Mouse (Mus musculus) heart, adult 8-10 months (tissue): ENCODE data around the gene Bcl2l2. TPM values are rescaled to one million over a fixed set of nuclear protein-coding genes. Genes with fewer than 3 reads are reported as not detected.

Experiments used
- DNase-seq: peaks from one replicate; pipeline ENCODE4 v3.0.0; 2022; ENCODE audit warnings: low spot score
- total RNA-seq, 4 experiments: library from RNA; stranded (reverse); gene quantifications; 2 replicates each; pipeline ENCODE4 v1.2.4; 2022

The Bcl2l2 gene
- total RNA-seq, 4 experiments from 2014 or later: 44.7 to 52.4 (median 45.5) TPM

DNA sequence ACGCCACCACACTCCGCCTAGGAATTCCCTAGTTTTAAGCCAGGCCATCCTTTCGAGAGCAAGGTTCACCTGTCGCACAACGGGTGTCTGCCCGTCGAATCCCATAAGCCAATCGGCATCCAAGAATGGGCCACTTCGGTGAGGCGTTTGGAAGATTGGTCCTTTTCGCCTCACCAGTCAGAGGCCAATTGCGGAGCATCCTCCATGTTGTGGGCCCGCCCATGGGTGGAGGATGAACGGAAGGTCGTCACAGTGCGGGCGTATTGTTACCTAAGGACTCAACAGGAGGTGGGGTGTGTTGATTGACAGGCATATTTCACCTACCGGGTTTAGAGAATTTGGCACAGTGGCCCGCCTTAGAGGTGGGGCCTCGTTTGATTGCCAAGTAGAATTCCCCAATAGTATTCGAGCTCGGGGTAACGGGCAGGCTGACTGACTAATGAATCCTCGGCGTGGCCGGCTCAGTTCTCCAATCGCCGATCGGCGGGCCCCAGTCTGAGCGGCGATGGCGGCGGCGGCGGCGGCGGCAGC is 10.5 kb downstream of the Bcl2l2 start:
- DNase-seq: peak; percentile 100

DNA sequence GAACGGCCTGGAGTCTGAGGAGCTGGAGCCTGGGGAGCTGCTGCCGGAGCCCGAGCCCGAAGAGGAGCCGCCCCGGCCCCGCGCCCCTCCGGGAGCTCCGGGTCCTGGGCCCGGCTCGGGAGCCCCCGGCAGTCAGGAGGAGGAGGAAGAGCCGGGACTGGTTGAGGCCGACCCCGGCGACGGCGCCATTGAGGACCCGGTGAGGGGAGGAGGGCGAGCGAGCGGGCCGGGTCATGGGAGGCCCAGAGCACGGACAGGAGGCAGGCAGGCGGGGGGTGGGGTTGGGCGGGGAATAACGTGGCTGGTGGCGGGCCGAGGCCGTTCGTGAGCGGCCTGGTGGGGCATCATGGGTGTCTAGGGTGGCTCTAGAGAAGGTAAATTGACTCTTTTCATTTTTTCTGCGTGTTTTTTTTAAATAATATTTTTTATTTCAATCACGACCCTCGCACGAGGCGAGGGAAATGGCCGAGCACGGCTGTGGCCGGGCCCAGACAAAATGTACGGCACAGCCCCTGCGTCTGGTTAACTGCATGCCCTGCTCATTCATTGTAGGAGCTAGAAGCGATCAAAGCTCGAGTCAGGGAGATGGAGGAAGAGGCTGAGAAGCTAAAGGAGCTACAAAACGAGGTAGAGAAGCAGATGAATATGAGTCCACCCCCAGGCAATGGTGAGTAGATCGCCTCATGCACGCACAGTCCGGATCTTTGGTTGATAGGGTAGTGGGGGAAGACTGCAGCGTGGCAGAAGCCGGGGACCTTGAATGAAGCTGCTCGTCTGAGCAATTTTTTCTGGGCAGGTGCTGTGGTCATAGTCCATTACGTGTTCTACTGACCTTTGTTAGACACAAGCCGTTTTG is 11.3 kb downstream of the Bcl2l2 start:
- peak; percentile 53 for DNase-seq

DNA sequence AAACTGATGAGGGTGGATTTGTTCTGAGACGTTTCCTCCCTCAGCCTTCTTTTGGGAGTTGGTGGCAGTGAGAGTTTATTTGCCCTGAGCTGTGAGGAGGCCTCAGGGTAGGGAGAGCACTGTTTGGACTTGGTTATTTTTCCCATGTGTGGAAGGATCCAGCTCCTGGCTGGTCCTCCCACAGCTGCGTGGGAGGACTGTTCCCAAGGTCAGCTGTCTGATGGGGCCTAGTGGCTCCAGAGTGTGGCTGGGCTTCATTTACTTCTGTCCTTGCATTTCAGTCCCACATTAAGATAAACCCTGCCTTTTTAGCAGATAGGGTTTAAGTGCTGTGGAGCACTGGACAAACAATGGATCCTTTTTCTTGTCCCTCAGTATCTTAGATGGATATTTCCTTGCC is 14.3 kb downstream of the Bcl2l2 start:
- no peak for DNase-seq

GRCm38 (mm10) chr14:54900383-54900782 is 17.2 kb downstream of the Bcl2l2 start:
- DNase-seq: peak; percentile 84

GRCm38 (mm10) chr14:54903641-54904040 is 20.5 kb downstream of the Bcl2l2 start:
- DNase-seq: no peak

DNA sequence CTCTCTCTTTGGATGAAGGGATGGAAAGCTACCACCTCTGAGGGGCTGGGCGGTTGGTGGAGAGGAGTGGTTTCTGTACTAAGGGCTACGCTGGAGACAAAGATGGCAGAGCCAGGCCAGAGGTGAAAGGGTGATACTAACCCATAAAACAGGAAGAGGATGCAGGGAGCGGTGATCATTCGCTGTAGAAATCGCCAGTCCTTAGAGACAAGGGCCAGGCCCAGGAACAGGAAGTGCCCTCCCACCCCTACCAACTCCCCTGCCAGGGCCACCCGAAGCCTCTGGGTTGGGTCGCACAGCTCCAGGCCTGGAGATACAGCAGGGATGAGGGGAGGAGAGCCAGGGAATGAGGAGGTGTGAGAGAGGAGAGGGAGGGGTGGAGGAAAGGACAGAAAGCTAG is 25.5 kb downstream of the Bcl2l2 start:
- DNase-seq: no peak

GRCm38 (mm10) chr14:54912109-54912850 is 29.1 kb downstream of the Bcl2l2 start:
- DNase-seq: no peak

GRCm38 (mm10) chr14:54912886-54913285 is 29.7 kb downstream of the Bcl2l2 start, which contains the start of gene Slc22a17:
Gene Slc22a17 (minus strand): TSS chr14:54913132.
- DNase-seq: peak; percentile 68

DNA sequence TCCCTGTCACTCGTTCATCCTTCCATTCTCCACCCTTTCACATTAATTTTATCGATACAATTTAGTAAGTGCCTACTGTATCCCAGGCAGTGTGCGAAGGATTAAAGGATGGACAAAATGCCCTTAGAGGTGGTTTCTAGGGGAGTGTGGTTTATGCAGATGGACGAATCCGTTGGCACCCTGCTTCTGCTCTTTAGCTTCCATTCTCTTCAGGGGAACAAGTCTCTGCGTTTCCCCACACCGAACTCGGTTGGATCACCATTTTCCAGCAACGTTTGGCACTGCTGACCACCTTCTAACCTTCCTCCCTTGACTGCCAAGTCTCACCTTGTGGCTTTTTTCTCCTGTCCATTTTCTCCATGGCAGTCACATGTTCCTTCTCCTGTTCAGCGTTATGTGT is 30.2 kb downstream of the Bcl2l2 start:
- no peak for DNase-seq

- no peak for DNase-seq
These were observed 37.0 kb downstream of the Bcl2l2 start for GRCm38 (mm10) chr14:54920076-54920685.

GRCm38 (mm10) chr14:54924641-54925348 is 41.6 kb downstream of the Bcl2l2 start:
- DNase-seq: peak; percentile 65

GRCm38 (mm10) chr14:54925349-54926342 is 42.5 kb downstream of the Bcl2l2 start, which contains the start of gene Efs:
Gene Efs (minus strand): TSS chr14:54926126.
- DNase-seq: no peak

- peak; percentile 58 for DNase-seq
These were observed 43.4 kb downstream of the Bcl2l2 start for GRCm38 (mm10) chr14:54926401-54927158.

DNA sequence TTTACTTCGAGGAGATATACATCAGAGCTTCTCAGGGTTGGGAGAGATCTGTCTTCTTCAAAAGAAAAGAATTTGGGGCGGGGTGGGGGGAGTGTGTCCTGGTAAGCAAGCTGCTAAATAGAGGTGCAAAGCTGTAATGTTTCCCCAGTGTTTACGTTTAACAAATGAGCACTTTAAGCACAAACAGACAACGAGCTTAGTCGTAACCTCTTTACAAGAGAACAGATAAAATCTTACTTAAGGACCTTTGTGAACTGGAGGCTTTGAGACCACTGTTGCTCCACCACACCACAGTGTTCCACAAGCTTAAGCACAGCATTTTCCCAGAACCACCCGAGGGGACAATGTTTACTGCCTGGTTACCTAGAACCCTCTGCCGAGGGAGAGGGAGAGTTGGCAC is 44.1 kb downstream of the Bcl2l2 start:
- no peak for DNase-seq

GRCm38 (mm10) chr14:54929801-54930200 is 46.6 kb downstream of the Bcl2l2 start:
- DNase-seq: no peak

DNA sequence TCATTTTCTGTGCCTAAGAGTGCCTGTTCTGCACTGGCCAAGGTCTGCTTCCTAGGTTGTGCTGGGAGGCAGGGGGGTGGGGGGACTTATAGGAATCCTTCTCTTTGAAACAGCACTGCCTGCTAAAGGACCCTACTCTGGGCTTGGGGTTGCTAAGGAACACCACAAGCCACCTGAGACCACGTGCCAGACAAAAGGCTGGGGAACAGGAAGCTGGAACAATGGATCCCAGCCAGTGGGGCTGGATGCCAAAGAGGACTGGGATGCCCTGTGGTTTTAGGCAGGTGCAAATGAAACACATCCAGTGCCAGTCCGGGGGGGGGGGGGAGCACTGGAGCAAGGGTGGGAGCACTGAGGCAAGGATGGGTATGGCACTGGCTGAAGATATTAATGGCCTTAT is 47.3 kb downstream of the Bcl2l2 start:
- no peak for DNase-seq

GRCm38 (mm10) chr14:54932645-54933150 is 49.5 kb downstream of the Bcl2l2 start, which contains the start of gene Il25:
Gene Il25 (plus strand): TSS chr14:54932695.
- DNase-seq: no peak

GRCm38 (mm10) chr14:54935904-54936830 is 53.0 kb downstream of the Bcl2l2 start, which contains the start of gene Cmtm5:
Gene Cmtm5 (plus strand): TSS chr14:54936261.
- DNase-seq: no peak
